26 mouse cellular contexts compared by ENCODE assay signal in the genomic region with DNA sequence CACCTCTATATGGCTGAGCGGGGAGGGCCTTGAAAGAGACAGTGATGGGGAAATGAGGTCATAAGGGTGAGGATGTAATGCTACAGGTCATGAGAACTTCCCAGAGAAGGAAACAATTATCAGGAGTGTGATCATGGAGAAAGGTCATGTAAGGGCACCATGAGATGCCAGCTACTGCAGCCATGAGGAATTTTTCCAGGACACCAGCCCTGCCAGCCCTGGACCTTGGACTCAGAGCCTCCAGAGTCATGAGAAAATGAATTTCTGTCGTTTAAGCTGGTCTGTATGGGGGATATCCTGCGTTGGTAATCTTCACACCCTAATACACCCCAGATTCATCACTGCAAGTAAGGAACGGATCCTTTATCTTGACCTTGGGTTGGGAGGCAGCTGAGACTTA. TPM values are rescaled to one million over a fixed set of nuclear protein-coding genes. Genes with fewer than 3 reads are reported as not detected.
DNase-seq lines count a peak whose midpoint lies in the region; ATAC-seq and TF ChIP-seq lines count a peak whose summit lies in the region.
"Had no signal": no experiment of that assay in that cellular context is flagged by ENCODE, and none has a peak within 500 bp of the region (broad histone marks: within the 10 kb centered on the region; RNA-seq: fewer than 3 reads in every experiment).

No protein-coding gene starts in this region.

- no peak overlapping the region for H3K27ac ChIP-seq in forebrain, embryonic 11.5 days (ENCODE audit: low read depth, low read length)
- H3K27ac ChIP-seq in forebrain, embryonic 13.5 days = no peak overlapping the region
- H3K27ac ChIP-seq in kidney, adult 2 months (ENCODE audit: insufficient read depth, low read depth, low read length) = no peak overlapping the region
- H3K27ac ChIP-seq: embryonic facial prominence, embryonic 10.5 days; embryonic facial prominence, embryonic 12.5 days; forebrain, embryonic 12.5 days; forebrain, embryonic 15.5 days had no signal

- H3K4me2 ChIP-seq in forebrain, embryonic 11.5 days (ENCODE audit: low read depth, low read length, severe bottlenecking) = no peak overlapping the region
- no peak overlapping the region for H3K4me2 ChIP-seq in forebrain, embryonic 13.5 days
- H3K4me2 ChIP-seq: embryonic facial prominence, embryonic 12.5 days; forebrain, embryonic 12.5 days; forebrain, embryonic 15.5 days had no signal

- TF ChIP-seq CTCF in kidney, adult 2 months (conservative IDR thresholded peaks at IDR 0.05; ENCODE audit: insufficient read depth, insufficient read length, low read depth, low read length) = no peak

- no peaks in the 10 kb centered on the region for H3K27me3 ChIP-seq in forebrain, embryonic 11.5 days (ENCODE audit: control insufficient read depth, insufficient read depth, low read length)
- H3K27me3 ChIP-seq in forebrain, embryonic 13.5 days = no peaks in the 10 kb centered on the region
- H3K27me3 ChIP-seq in kidney, adult 2 months (replicated peaks; ENCODE audit: control insufficient read depth, insufficient read depth, low read length) = no peaks in the 10 kb centered on the region
- H3K27me3 ChIP-seq: CH12.LX; embryonic facial prominence, embryonic 12.5 days; forebrain, embryonic 12.5 days; forebrain, embryonic 15.5 days; Patski had no signal

- 80% methylated on average over 4 of the region's 4 CpGs for WGBS in forebrain, embryonic 11.5 days
- 79% methylated on average over 4 of the region's 4 CpGs for WGBS in forebrain, embryonic 13.5 days
- 53% methylated on average over 4 of the region's 4 CpGs for WGBS in kidney, adult 2 months

- ATAC-seq in forebrain, embryonic 11.5 days (replicated peaks; ENCODE audit: low FRiP score) = no peak
- ATAC-seq in forebrain, embryonic 13.5 days = no peak
- ATAC-seq: activated CD4-positive, CD25-positive, alpha-beta regulatory T cell, adult 4 months; CD4-positive, CD25-positive, alpha-beta regulatory T cell, adult 4 months; forebrain, embryonic 15.5 days; forebrain, postnatal 0 days; Patski had no signal

- H3K4me3 ChIP-seq in forebrain, embryonic 11.5 days (ENCODE audit: low read depth, low read length) = no peak overlapping the region
- H3K4me3 ChIP-seq in forebrain, embryonic 13.5 days = no peak overlapping the region
- no peak overlapping the region for H3K4me3 ChIP-seq in kidney, adult 2 months (ENCODE audit: insufficient read depth, low read depth, low read length)
- H3K4me3 ChIP-seq: embryonic facial prominence, embryonic 10.5 days; embryonic facial prominence, embryonic 12.5 days; forebrain, embryonic 12.5 days; forebrain, embryonic 15.5 days had no signal

- no peaks in the 10 kb centered on the region for H3K9me3 ChIP-seq in forebrain, embryonic 11.5 days (ENCODE audit: control insufficient read depth, low read length)
- H3K9me3 ChIP-seq in forebrain, embryonic 13.5 days (replicated peaks) = no peaks in the 10 kb centered on the region
- H3K9me3 ChIP-seq: embryonic facial prominence, embryonic 10.5 days; embryonic facial prominence, embryonic 12.5 days; forebrain, embryonic 12.5 days; forebrain, embryonic 15.5 days; G1E had no signal

- H3K4me1 ChIP-seq in forebrain, embryonic 11.5 days (replicated peaks; ENCODE audit: control insufficient read depth, insufficient read depth, low read length) = no peaks in the 10 kb centered on the region
- H3K4me1 ChIP-seq in forebrain, embryonic 13.5 days = no peaks in the 10 kb centered on the region
- no peaks in the 10 kb centered on the region; the same call in 1 of the 2 replicates for H3K4me1 ChIP-seq in kidney, adult 2 months (ENCODE audit: control insufficient read depth, insufficient read depth, low read length)
- H3K4me1 ChIP-seq: embryonic facial prominence, embryonic 12.5 days; forebrain, embryonic 12.5 days; forebrain, embryonic 15.5 days had no signal

- DNase-seq in forebrain, embryonic 11.5 days (ENCODE audit: low spot score) = peak; percentile 8
- DNase-seq in kidney, adult 2 months = peak; percentile 58
- DNase-seq in kidney, postnatal 4 days = no peak
- peak; percentile 46 to 60 for DNase-seq in kidney, postnatal 36 days
- no peak for DNase-seq in kidney, postnatal 14 days
- DNase-seq: adrenal gland, adult 8-10 months; adrenal gland, postnatal 14 days; adrenal gland, postnatal 36 days; B cell, adult 2 months; cerebellum, adult 11-12 months; cerebellum, adult 2 months; cerebellum, adult 9-10 months; cerebellum, postnatal 10 days; cerebellum, postnatal 25 days; forebrain, postnatal 0 days had no signal

- no peak overlapping the region for H3K9ac ChIP-seq in forebrain, embryonic 11.5 days (ENCODE audit: low read length)
- H3K9ac ChIP-seq in forebrain, embryonic 13.5 days = no peak overlapping the region
- H3K9ac ChIP-seq: embryonic facial prominence, embryonic 12.5 days; forebrain, embryonic 12.5 days; forebrain, embryonic 15.5 days; forebrain, postnatal 0 days had no signal

- no peak for TF ChIP-seq POLR2A in kidney, adult 2 months (IDR thresholded peaks at IDR 0.05; ENCODE audit: low read depth, low read length)

- no peaks in the 10 kb centered on the region for H3K36me3 ChIP-seq in forebrain, embryonic 11.5 days (ENCODE audit: control insufficient read depth, insufficient read depth, low read length)
- H3K36me3 ChIP-seq in forebrain, embryonic 13.5 days (ENCODE audit: poor library complexity, severe bottlenecking) = no peaks in the 10 kb centered on the region
- no peaks in the 10 kb centered on the region for H3K36me3 ChIP-seq in kidney, adult 2 months (ENCODE audit: control insufficient read depth, insufficient read depth, low read length)
- H3K36me3 ChIP-seq: embryonic facial prominence, embryonic 10.5 days; embryonic facial prominence, embryonic 12.5 days; forebrain, embryonic 12.5 days; forebrain, embryonic 15.5 days; G1E had no signal

RNA-seq across cellular contexts. Expression of a gene that starts 20.7 kb away (rescaled TPM):
- not detected in 2 replicates for polyA plus RNA-seq in forebrain, embryonic 11.5 days (2014; fragmentation: Nextera tagmentation; extraction: Ambion mirVana)
- polyA plus RNA-seq in forebrain, embryonic 13.5 days (2015; fragmentation: Nextera tagmentation; extraction: Ambion mirVana) = not detected in 2 replicates
- polyA plus RNA-seq in kidney, adult 2 months (2012; rRNA removed) = 25.5 TPM in 2 replicates
- polyA plus RNA-seq: CD4-positive, CD25-positive, alpha-beta regulatory T cell, adult 4 months; cerebellum, adult 2 months; embryonic facial prominence, embryonic 10.5 days; embryonic facial prominence, embryonic 12.5 days; forebrain, embryonic 12.5 days; forebrain, embryonic 15.5 days; forebrain, postnatal 0 days; G1E had no signal

RNA-seq across cellular contexts. Expression of a gene that starts 36.7 kb away (rescaled TPM):
- not detected in 2 replicates for polyA plus RNA-seq in forebrain, embryonic 11.5 days (2014; fragmentation: Nextera tagmentation; extraction: Ambion mirVana)
- not detected in 2 replicates for polyA plus RNA-seq in forebrain, embryonic 13.5 days (2015; fragmentation: Nextera tagmentation; extraction: Ambion mirVana)
- 424 and 448 TPM in 2 replicates for polyA plus RNA-seq in kidney, adult 2 months (2012; rRNA removed)
- polyA plus RNA-seq: activated CD4-positive, CD25-positive, alpha-beta regulatory T cell, adult 4 months; CD4-positive, CD25-positive, alpha-beta regulatory T cell, adult 4 months; embryonic facial prominence, embryonic 10.5 days; embryonic facial prominence, embryonic 12.5 days; embryonic facial prominence, embryonic 14.5 days; forebrain, embryonic 12.5 days; forebrain, embryonic 15.5 days; forebrain, postnatal 0 days; G1E; Patski had no signal

Comparison
In these comparisons a context has a peak if more than half of its experiments do, and no peak if none do; other contexts are left out.
1. DNase-seq: peak in forebrain, embryonic 11.5 days (single experiment), kidney, adult 2 months (single experiment) and kidney, postnatal 36 days (2 of 2); none in kidney, postnatal 4 days (0 of 2) and kidney, postnatal 14 days (single experiment).
2. RNA of a gene that starts 20.7 kb away (polyA plus RNA-seq): 25.5 TPM in kidney, adult 2 months; not detected in forebrain, embryonic 13.5 days and not detected in forebrain, embryonic 11.5 days; every median in the first group is over 10 times any median in the second.
3. RNA of a gene that starts 36.7 kb away (polyA plus RNA-seq): 424 to 448 TPM in kidney, adult 2 months; not detected in forebrain, embryonic 11.5 days and not detected in forebrain, embryonic 13.5 days; every median in the first group is over 100 times any median in the second.